Mouse (Mus musculus) liver, embryonic 14.5 days (tissue): ENCODE measurements around the gene AW011738. TPM values are rescaled to one million over a fixed set of nuclear protein-coding genes. Genes with fewer than 3 reads are reported as not detected.

Experiments used
- ATAC-seq: fragments of 200-750 bp; cut with Nextera tagmentation; 2 replicates; pipeline ENCODE4 v1.8.0; 2017; ENCODE audit warnings: moderate number of reproducible peaks, mild to moderate bottlenecking, moderate library complexity; ENCODE audit not compliant: insufficient read depth
- DNase-seq, 3 experiments: peaks; one replicate each; pipeline ENCODE4 v3.0.0-alpha.2; 2012 to 2013; ENCODE audit warnings: low read depth in 3 of 3, low spot score in 3 of 3
- H3K27ac ChIP-seq: fragments of 300-500 bp; sonication (generic); 2 replicates; pipeline ENCODE4 v1.5.1; 2014; ENCODE audit warnings: moderate library complexity, mild to moderate bottlenecking, control low read depth, inconsistent platforms
- H3K27me3 ChIP-seq: fragments of 300-500 bp; sonication (generic); 2 replicates; pipeline ENCODE4 v1.6.1; 2014; ENCODE audit warnings: mild to moderate bottlenecking, low read length, moderate library complexity; ENCODE audit not compliant: control insufficient read depth, insufficient read depth
- H3K36me3 ChIP-seq: fragments of 300-500 bp; sonication (generic); replicated peaks from 2 replicates; pipeline ENCODE4 v1.6.1; 2014; ENCODE audit warnings: low read depth; ENCODE audit not compliant: control insufficient read depth, insufficient read depth
- H3K4me1 ChIP-seq, 2 experiments: fragments of 200-500 bp in 1 of 2; fragments of 300-500 bp in 1 of 2; sonication (generic) in 1 of 2; replicated peaks; 2 replicates each; pipeline ENCODE4 v1.6.1; 2012 to 2014; ENCODE audit warnings: antibody characterized with exemption in 1 of 2, inconsistent platforms in 1 of 2, low read length in 1 of 2; ENCODE audit not compliant: control insufficient read depth in 2 of 2, insufficient read depth in 2 of 2
- H3K4me2 ChIP-seq: fragments of 300-500 bp; sonication (generic); 2 replicates; pipeline ENCODE4 v1.6.1; 2014; ENCODE audit warnings: low read depth, mild to moderate bottlenecking, control low read depth, moderate library complexity
- H3K4me3 ChIP-seq, 2 experiments: fragments of 200-500 bp in 1 of 2; fragments of 300-500 bp in 1 of 2; sonication (generic) in 1 of 2; 2 replicates each; pipeline ENCODE4 v1.5.1; 2012 to 2014; ENCODE audit warnings: low read depth in 2 of 2, low read length in 2 of 2, mild to moderate bottlenecking in 2 of 2, control low read depth in 1 of 2, inconsistent platforms in 1 of 2, moderate library complexity in 1 of 2; ENCODE audit not compliant: insufficient read depth in 1 of 2
- H3K9ac ChIP-seq: fragments of 300-500 bp; sonication (generic); replicated peaks from 2 replicates; pipeline ENCODE4 v1.6.1; 2014; ENCODE audit warnings: mild to moderate bottlenecking, control low read depth, moderate library complexity
- H3K9me3 ChIP-seq: fragments of 300-500 bp; sonication (generic); 2 replicates; pipeline ENCODE4 v1.6.1; 2016; ENCODE audit warnings: low read length, mixed read lengths; ENCODE audit not compliant: control insufficient read depth
- CTCF ChIP-seq: IDR thresholded peaks from 2 replicates; pipeline ENCODE4 v1.5.1; 2016; ENCODE audit warnings: antibody characterized with exemption, low read depth, control low read depth
- EP300 ChIP-seq: IDR thresholded peaks from 2 replicates; pipeline ENCODE4 v1.6.1; 2016; ENCODE audit warnings: antibody characterized with exemption, low read depth
- WGBS: fragments of 180-500 bp; shearing (Covaris S2); extraction: QIAGEN DNeasy Blood & Tissue Kit; methylation state at CpG from one replicate; pipeline ENCODE4 v1.1.7; 2014; ENCODE audit not compliant: insufficient replicate concordance; 5-methylcytosine and 5-hydroxymethylcytosine counted together
- polyA plus RNA-seq, 2 experiments: library from polyadenylated mRNA; depleted of rRNA in 1 of 2; stranded (reverse) in 1 of 2; unstranded in 1 of 2; fragments of >200 nt; fragmentation: Nextera tagmentation in 1 of 2; extraction: Ambion mirVana in 1 of 2; gene quantifications; 2 replicates each; pipeline versions ENCODE4 v1.2.1 to v1.2.3; 2012 to 2014

Gene AW011738
- polyA plus RNA-seq, 2 experiments, result 0.23 to 0.66 TPM

DNA sequence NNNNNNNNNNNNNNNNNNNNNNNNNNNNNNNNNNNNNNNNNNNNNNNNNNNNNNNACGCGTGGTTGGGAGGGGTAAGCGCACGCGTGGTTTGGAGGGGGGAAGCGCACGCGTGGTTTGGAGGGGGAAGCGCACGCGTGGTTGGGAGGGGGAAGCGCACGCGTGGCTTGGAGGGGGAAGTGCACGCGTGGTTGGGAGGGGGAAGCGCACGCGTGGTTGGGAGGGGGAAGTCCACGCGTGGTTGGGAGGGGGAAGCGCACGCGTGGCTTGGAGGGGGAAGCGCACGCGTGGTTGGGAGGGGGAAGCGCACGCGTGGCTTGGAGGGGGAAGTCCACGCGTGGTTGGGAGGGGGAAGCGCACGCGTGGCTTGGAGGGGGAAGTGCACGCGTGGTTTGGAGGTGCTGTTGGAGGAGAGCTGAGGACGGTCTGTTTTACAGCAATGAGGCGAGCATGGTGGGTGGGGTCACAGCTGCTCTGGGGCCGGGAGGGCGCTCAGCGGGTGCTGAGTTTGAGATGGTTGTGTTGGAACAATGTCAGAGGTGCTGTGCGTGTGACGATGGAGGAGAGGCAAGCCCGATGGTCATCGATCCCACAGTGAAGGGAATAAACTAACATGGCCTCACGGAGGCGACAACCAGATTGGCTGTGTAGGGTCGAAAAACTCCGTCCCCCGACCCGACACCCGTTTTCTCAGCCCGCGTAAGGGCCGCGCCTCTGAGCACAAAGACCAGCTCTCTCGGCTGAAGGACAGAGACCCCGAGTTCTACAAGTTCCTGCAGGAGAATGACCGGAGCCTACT is 33.7 kb downstream of the AW011738 start:
- Histone ChIP-seq H3K4me3 (peak overlapping the region; percentile 83 to 99), H3K4me2 (peak overlapping the region; percentile 95), H3K27me3 (no peaks in the 10 kb centered on the region), H3K27ac (peak overlapping the region; percentile 44), H3K36me3 (peaks cover 46% of the 10 kb centered on the region), H3K9ac (peak overlapping the region; percentile 86), H3K9me3 (no peaks in the 10 kb centered on the region), H3K4me1 (peaks cover 4 to 7% of the 10 kb centered on the region in 2 experiments; a peak in 2 of 4 replicates)
- TF ChIP-seq EP300 (no peak), CTCF (no peak)
- DNase-seq (peak in 1 of 3 experiments; percentile 40), ATAC-seq (no peak)
- 18% methylated on average over 55 of the region's 60 CpGs for WGBS

DNA sequence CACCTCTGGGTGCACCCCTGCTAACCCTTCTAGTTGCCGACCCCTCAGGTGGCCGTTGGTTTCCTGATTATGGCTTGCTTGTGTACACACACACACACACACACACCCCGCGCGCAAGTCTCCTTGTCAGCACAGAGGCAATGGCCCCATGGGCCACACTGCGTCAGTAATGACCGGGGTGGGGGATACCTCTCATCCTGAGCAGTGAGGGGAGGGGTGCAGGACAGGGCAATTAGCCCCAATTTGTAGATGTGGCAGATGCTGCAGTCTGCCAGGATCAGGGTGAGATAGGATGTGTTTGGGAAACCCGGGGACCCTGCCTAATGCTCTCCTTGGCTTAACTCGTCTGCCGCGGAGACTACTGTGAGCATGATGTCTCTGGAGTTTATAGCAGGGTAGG is 46.5 kb downstream of the AW011738 start:
- H3K27ac ChIP-seq, result peak overlapping the region; percentile 46

DNA sequence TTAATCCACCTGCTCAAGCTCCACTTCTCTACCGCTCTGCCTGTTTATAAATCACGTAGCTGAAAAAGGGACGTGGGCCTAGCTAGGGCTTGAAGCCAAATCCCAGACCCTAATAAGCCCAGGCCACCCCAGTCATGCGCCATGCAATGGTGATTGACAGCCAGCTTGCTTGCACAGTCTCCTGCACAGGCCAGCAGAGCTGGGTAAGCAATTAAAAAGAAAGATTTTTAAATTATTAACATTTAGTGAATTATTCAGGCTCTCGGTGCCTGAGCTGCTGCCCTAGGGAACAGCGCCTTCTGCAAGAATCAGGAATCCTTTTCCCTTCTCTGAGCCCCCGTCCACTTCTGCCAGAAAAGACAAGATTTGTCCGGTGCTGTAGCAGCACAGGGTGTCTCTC is 48.0 kb downstream of the AW011738 start:
- no peak for ATAC-seq
- Histone ChIP-seq H3K4me3 (peak overlapping the region; percentile 30 to 52), H3K4me2 (peak overlapping the region; percentile 93), H3K27me3 (peaks cover 4% of the 10 kb centered on the region), H3K4me1 (peaks cover 23 to 48% of the 10 kb centered on the region in 2 experiments), H3K9me3 (no peaks in the 10 kb centered on the region), H3K9ac (peak overlapping the region; percentile 86), H3K27ac (peak overlapping the region; percentile 98), H3K36me3 (peaks cover 58% of the 10 kb centered on the region)
- DNase-seq, result no peak
- TF ChIP-seq CTCF, result no peak
- TF ChIP-seq EP300, result no peak
- 76% methylated on average over 8 of the region's 8 CpGs for WGBS

More for the DNA sequence above, 46.5 kb downstream of the AW011738 start:
- Histone ChIP-seq H3K9ac (no peak overlapping the region), H3K4me1 (peaks cover 23 to 38% of the 10 kb centered on the region in 2 experiments), H3K4me3 (no peak overlapping the region), H3K36me3 (peaks cover 72% of the 10 kb centered on the region), H3K9me3 (no peaks in the 10 kb centered on the region), H3K4me2 (no peak overlapping the region), H3K27me3 (no peaks in the 10 kb centered on the region; the same call in 1 of the 2 replicates)
- WGBS, result 56% methylated on average over 11 of the region's 11 CpGs
- ATAC-seq (no peak), DNase-seq (no peak)
- TF ChIP-seq CTCF (no peak), EP300 (no peak)

DNA sequence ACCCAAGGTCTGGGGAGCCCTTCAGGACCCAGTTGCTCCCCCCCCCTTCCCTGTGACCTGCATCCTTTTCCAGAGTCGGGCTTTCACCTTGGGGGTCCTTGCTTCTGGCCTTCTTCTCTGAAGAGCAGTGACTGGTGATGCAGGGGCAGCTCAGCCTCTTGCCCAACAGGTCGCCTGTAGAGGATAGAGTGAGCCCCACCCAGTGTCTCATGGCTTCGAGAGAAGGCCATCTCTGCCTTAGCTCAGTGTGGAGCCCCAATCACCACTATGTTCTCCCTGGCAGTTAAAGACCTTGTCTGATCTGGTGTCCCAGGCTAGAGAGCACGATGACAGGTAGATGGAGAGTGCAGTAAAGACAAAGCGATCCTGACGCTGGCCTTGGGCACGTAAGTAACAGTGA is 49.0 kb downstream of the AW011738 start:
- H3K9ac ChIP-seq, result peak overlapping the region; percentile 86
- DNase-seq, result peak in 1 of 3 experiments; percentile 42
- H3K4me2 ChIP-seq, result peak overlapping the region; percentile 93
- H3K4me3 ChIP-seq, result peak overlapping the region; percentile 30 to 52
- 13% methylated on average over 7 of the region's 7 CpGs for WGBS
- H3K27me3 ChIP-seq, result peaks cover 4% of the 10 kb centered on the region
- ATAC-seq, result peak; percentile 41
- H3K9me3 ChIP-seq, result no peaks in the 10 kb centered on the region
- H3K36me3 ChIP-seq, result peaks cover 48% of the 10 kb centered on the region
- no peak for TF ChIP-seq EP300
- no peak for TF ChIP-seq CTCF
- H3K27ac ChIP-seq, result peak overlapping the region; percentile 98
- H3K4me1 ChIP-seq, result peaks cover 23 to 48% of the 10 kb centered on the region in 2 experiments

DNA sequence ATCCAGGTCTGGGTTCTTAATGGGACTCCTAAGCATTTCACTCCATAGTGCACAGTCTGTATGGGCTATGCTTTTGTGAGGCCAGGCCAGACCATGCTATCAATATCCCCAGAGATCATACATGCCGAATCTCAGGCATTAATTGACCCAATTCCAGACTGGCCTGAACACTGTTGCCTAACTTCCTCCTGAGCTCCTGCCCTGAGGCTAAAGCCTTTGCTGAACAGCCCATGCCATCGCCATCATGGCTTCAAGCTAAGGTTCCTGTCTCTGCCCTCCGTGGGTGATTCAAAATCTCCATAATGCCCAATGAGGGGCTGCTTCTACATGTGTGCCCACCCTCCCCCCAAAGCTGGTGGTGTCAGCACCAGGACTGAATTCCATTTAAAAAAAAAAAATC is 49.5 kb downstream of the AW011738 start:
- H3K4me2 ChIP-seq, result peak overlapping the region; percentile 93
- H3K27me3 ChIP-seq, result peaks cover 4% of the 10 kb centered on the region
- H3K9me3 ChIP-seq, result no peaks in the 10 kb centered on the region
- H3K27ac ChIP-seq, result peak overlapping the region; percentile 98
- peak overlapping the region; percentile 86 for H3K9ac ChIP-seq
- ATAC-seq (peak; percentile 16), DNase-seq (no peak)
- H3K4me1 ChIP-seq, result peaks cover 23 to 48% of the 10 kb centered on the region in 2 experiments
- WGBS, result 18% methylated on average over 3 of the region's 3 CpGs
- H3K4me3 ChIP-seq, result peak overlapping the region; percentile 30 to 52
- TF ChIP-seq EP300 (no peak), CTCF (no peak)
- peaks cover 44% of the 10 kb centered on the region for H3K36me3 ChIP-seq
